Mouse (Mus musculus) heart, embryonic 11.5 days (tissue): ENCODE measurements around the gene Ascc1. TPM values are rescaled to one million over a fixed set of nuclear protein-coding genes. Genes with fewer than 3 reads are reported as not detected.
"Not testable (repeated sequence)": the region's sequence is repeated elsewhere in the genome, so short reads cannot be mapped to it uniquely, and the experiment has no call there.

Source experiments
- ATAC-seq: fragments of 200-750 bp; cut with Nextera tagmentation; replicated peaks from 2 replicates; pipeline ENCODE4 v1.8.0; 2017; ENCODE audit warnings: moderate library complexity; ENCODE audit not compliant: insufficient number of reproducible peaks, low FRiP score, low TSS enrichment
- H3K27ac ChIP-seq: fragments of 300-500 bp; sonication (generic); 2 replicates; pipeline ENCODE4 v1.5.1; 2014; ENCODE audit warnings: mild to moderate bottlenecking, low read depth, low read length
- H3K27me3 ChIP-seq: fragments of 300-500 bp; sonication (generic); 2 replicates; pipeline ENCODE4 v1.6.1; 2014; ENCODE audit warnings: mild to moderate bottlenecking, low read length, mixed read lengths; ENCODE audit not compliant: control insufficient read depth, insufficient read depth
- H3K36me3 ChIP-seq: fragments of 300-500 bp; sonication (generic); 2 replicates; pipeline ENCODE4 v1.6.1; 2014; ENCODE audit warnings: mild to moderate bottlenecking, low read length, moderate library complexity, mixed read lengths; ENCODE audit not compliant: control insufficient read depth, insufficient read depth
- H3K4me1 ChIP-seq: fragments of 300-500 bp; sonication (generic); 2 replicates; pipeline ENCODE4 v1.6.1; 2014; ENCODE audit warnings: low read length; ENCODE audit not compliant: control insufficient read depth, insufficient read depth
- H3K4me2 ChIP-seq: fragments of 300-500 bp; sonication (generic); 2 replicates; pipeline ENCODE4 v1.6.1; 2014; ENCODE audit warnings: mild to moderate bottlenecking, moderate library complexity
- H3K4me3 ChIP-seq: fragments of 300-500 bp; sonication (generic); 2 replicates; pipeline ENCODE4 v1.5.1; 2014; ENCODE audit warnings: low read depth, low read length
- H3K9ac ChIP-seq: fragments of 300-500 bp; sonication (generic); 2 replicates; pipeline ENCODE4 v1.6.1; 2014; ENCODE audit warnings: mild to moderate bottlenecking, low read depth, low read length, moderate library complexity
- H3K9me3 ChIP-seq: fragments of 300-500 bp; sonication (generic); replicated peaks from 2 replicates; pipeline ENCODE4 v1.6.1; 2016; ENCODE audit warnings: low read length; ENCODE audit not compliant: control insufficient read depth
- WGBS: fragments of 180-500 bp; shearing (Covaris S2); extraction: QIAGEN DNeasy Blood & Tissue Kit; methylation state at CpG from one replicate; pipeline ENCODE4 v1.1.7; 2014; ENCODE audit not compliant: insufficient replicate concordance; 5-methylcytosine and 5-hydroxymethylcytosine counted together
- polyA plus RNA-seq: library from polyadenylated mRNA; unstranded; fragments of >200 nt; fragmentation: Nextera tagmentation; extraction: Ambion mirVana; gene quantifications from 2 replicates; pipeline ENCODE4 v1.2.1, GENCODE M21; 2014

Ascc1 gene
- polyA plus RNA-seq, 1 experiment from 2014 or later, result 36.2 TPM

GRCm38 (mm10) chr10:60128287-60128686 lies 125.7 kb downstream of the Ascc1 start:
- H3K4me2 ChIP-seq, result no peak overlapping the region
- H3K9me3 ChIP-seq, result no peaks in the 10 kb centered on the region
- H3K36me3 ChIP-seq, result no peaks in the 10 kb centered on the region
- H3K27me3 ChIP-seq, result peaks cover 23% of the 10 kb centered on the region
- ATAC-seq, result no peak
- H3K27ac ChIP-seq, result no peak overlapping the region
- H3K9ac ChIP-seq, result no peak overlapping the region
- no peaks in the 10 kb centered on the region for H3K4me1 ChIP-seq
- no peak overlapping the region for H3K4me3 ChIP-seq
- WGBS, result 66% methylated on average over 9 of the region's 9 CpGs

- no peak for ATAC-seq
- Histone ChIP-seq H3K9ac (no peak overlapping the region), H3K27ac (no peak overlapping the region), H3K4me2 (no peak overlapping the region), H3K4me3 (no peak overlapping the region), H3K9me3 (no peaks in the 10 kb centered on the region), H3K27me3 (peaks cover 22% of the 10 kb centered on the region), H3K36me3 (no peaks in the 10 kb centered on the region), H3K4me1 (peaks cover 8% of the 10 kb centered on the region)
- WGBS, result 82% methylated on average over 4 of the region's 4 CpGs
Measured at GRCm38 (mm10) chr10:60130504-60130903, 127.9 kb downstream of the Ascc1 start.

GRCm38 (mm10) chr10:60133501-60133900 lies 130.9 kb downstream of the Ascc1 start:
- no peaks in the 10 kb centered on the region for H3K36me3 ChIP-seq
- peaks cover 11% of the 10 kb centered on the region for H3K27me3 ChIP-seq
- no peak overlapping the region for H3K4me3 ChIP-seq
- WGBS, result 23% methylated on average over 6 of the region's 6 CpGs
- no peak overlapping the region for H3K9ac ChIP-seq
- H3K4me1 ChIP-seq, result peaks cover 8% of the 10 kb centered on the region
- no peak overlapping the region for H3K4me2 ChIP-seq
- ATAC-seq, result no peak
- H3K9me3 ChIP-seq, result no peaks in the 10 kb centered on the region
- H3K27ac ChIP-seq, result no peak overlapping the region

- ATAC-seq, result no peak
- Histone ChIP-seq H3K4me1 (peaks cover 8% of the 10 kb centered on the region), H3K4me2 (no peak overlapping the region), H3K36me3 (no peaks in the 10 kb centered on the region), H3K4me3 (no peak overlapping the region), H3K9me3 (no peaks in the 10 kb centered on the region), H3K27me3 (peaks cover 10% of the 10 kb centered on the region), H3K27ac (no peak overlapping the region), H3K9ac (no peak overlapping the region)
- 28% methylated on average over 9 of the region's 9 CpGs for WGBS
Measured at GRCm38 (mm10) chr10:60134201-60134600, 131.6 kb downstream of the Ascc1 start.

DNA sequence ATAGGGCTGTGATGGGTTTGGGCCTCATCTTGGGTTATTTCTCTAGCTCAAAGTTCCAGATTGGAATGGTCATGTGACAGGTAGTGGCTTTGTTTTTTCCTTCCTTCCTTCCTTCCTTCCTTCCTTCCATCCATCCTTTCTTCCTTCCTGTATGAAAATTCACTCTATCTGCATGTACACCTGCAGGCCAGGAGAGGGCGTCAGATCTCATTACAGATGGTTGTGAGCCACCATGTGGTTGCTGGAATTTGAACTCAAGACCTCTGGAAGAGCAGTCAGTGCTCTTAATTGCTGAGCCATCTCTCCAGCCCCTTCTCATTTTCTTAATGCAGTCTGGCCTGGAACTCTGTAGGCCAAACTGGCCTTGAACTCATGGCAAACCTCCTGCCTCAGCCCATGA lies 133.4 kb downstream of the Ascc1 start:
- not testable (repeated sequence) for H3K9me3 ChIP-seq

DNA sequence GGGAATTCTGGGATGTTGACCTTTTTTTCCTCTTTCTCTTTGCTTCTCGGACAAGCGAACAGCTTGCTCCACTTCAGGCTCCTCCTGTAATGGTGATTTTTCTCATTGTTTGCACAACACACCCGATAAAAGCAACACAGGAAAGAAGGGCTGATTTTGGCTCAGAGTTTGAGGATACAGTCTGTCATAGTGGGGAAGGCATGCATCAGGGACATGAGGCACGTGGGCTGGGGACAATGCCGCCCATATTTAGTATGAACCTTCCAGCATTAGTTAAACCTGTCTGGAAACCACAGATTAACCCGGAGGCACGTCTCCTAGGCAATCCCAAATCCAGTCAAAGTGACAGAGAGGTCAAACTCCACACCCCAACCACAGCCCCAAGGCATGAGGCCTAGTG lies 134.3 kb downstream of the Ascc1 start:
- Histone ChIP-seq H3K9ac (no peak overlapping the region), H3K36me3 (no peaks in the 10 kb centered on the region), H3K27ac (no peak overlapping the region), H3K9me3 (no peaks in the 10 kb centered on the region), H3K4me1 (peaks cover 8% of the 10 kb centered on the region), H3K4me3 (no peak overlapping the region), H3K4me2 (no peak overlapping the region), H3K27me3 (peaks cover 10% of the 10 kb centered on the region)
- WGBS, result 75% methylated on average over 7 of the region's 7 CpGs
- ATAC-seq, result no peak

More for the DNA sequence above, 133.4 kb downstream of the Ascc1 start:
- not testable (repeated sequence) for H3K4me3 ChIP-seq, H3K27me3 ChIP-seq, H3K36me3 ChIP-seq, H3K4me1 ChIP-seq, H3K9ac ChIP-seq, H3K4me2 ChIP-seq, H3K27ac ChIP-seq, ATAC-seq
- 40% methylated on average over 1 of the region's 1 CpGs for WGBS

GRCm38 (mm10) chr10:60138680-60139079 lies 136.1 kb downstream of the Ascc1 start:
- H3K9ac ChIP-seq, result no peak overlapping the region

GRCm38 (mm10) chr10:60140751-60141150 lies 138.1 kb downstream of the Ascc1 start:
- Histone ChIP-seq H3K27ac (no peak overlapping the region), H3K4me2 (no peak overlapping the region), H3K4me3 (no peak overlapping the region), H3K9ac (no peak overlapping the region), H3K9me3 (no peaks in the 10 kb centered on the region), H3K36me3 (no peaks in the 10 kb centered on the region), H3K27me3 (no peaks in the 10 kb centered on the region; the same call in 1 of the 2 replicates), H3K4me1 (no peaks in the 10 kb centered on the region)
- no peak for ATAC-seq
- 80% methylated on average over 4 of the region's 4 CpGs for WGBS

More at GRCm38 (mm10) chr10:60138680-60139079, 136.1 kb downstream of the Ascc1 start:
- H3K27me3 ChIP-seq, result peaks cover 7% of the 10 kb centered on the region
- no peak overlapping the region for H3K27ac ChIP-seq
- peaks cover 6% of the 10 kb centered on the region for H3K4me1 ChIP-seq
- H3K9me3 ChIP-seq, result no peaks in the 10 kb centered on the region
- ATAC-seq, result no peak
- H3K4me2 ChIP-seq, result no peak overlapping the region
- H3K36me3 ChIP-seq, result no peaks in the 10 kb centered on the region
- no peak overlapping the region for H3K4me3 ChIP-seq
- 87% methylated on average over 5 of the region's 5 CpGs for WGBS

DNA sequence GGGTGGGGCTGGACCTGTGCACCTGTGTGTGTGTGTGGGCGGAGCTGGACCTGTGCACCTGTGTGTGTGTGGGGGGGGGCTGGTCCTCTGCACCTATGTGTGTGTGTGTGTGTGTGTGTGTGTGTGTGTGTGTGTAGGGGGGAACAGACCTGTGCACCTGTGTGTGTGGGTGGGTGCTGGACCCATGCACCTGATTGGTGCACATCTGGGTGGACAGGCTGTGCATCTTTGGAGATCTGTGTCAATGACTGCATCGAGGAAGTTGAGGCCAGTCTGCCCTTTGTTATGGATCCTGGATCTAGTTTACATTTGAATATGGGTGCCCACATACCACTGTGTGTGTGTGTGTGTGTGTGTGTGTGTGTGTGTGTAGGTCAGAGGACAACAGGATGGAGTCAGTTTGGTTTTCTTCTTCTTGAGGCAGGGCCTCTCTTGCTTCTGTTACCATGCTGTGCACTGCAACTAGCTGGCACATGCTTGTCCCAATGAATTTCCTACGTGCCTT lies 139.1 kb downstream of the Ascc1 start:
- no peak overlapping the region for H3K4me2 ChIP-seq

More for the DNA sequence above, 139.1 kb downstream of the Ascc1 start:
- H3K9me3 ChIP-seq, result no peaks in the 10 kb centered on the region
- no peaks in the 10 kb centered on the region for H3K4me1 ChIP-seq
- H3K27ac ChIP-seq, result no peak overlapping the region
- H3K27me3 ChIP-seq, result peaks cover 2% of the 10 kb centered on the region; the same call in 1 of the 2 replicates
- H3K36me3 ChIP-seq, result no peaks in the 10 kb centered on the region
- WGBS, result 77% methylated on average over 3 of the region's 3 CpGs
- H3K4me3 ChIP-seq, result no peak overlapping the region
- H3K9ac ChIP-seq, result no peak overlapping the region
- no peak for ATAC-seq
